Mouse (Mus musculus) stomach, embryonic 15.5 days (tissue): ENCODE data around the gene Upf1. TPM values are rescaled to one million over a fixed set of nuclear protein-coding genes. Genes with fewer than 3 reads are reported as not detected.

Experiments
- ATAC-seq: fragments of 200-750 bp; cut with Nextera tagmentation; 2 replicates; pipeline ENCODE4 v1.8.0; 2017; ENCODE audit warnings: low read depth, moderate number of reproducible peaks, moderate TSS enrichment; ENCODE audit not compliant: insufficient read depth, low FRiP score
- H3K27ac ChIP-seq: fragments of 300-500 bp; sonication (generic); 2 replicates; pipeline ENCODE4 v1.5.1; 2015; ENCODE audit warnings: mild to moderate bottlenecking, inconsistent platforms
- H3K27me3 ChIP-seq: fragments of 300-500 bp; sonication (generic); replicated peaks from 2 replicates; pipeline ENCODE4 v1.6.1; 2015; ENCODE audit warnings: inconsistent platforms
- H3K36me3 ChIP-seq: fragments of 300-500 bp; sonication (generic); 2 replicates; pipeline ENCODE4 v1.6.1; 2015; ENCODE audit warnings: inconsistent platforms
- H3K4me1 ChIP-seq: fragments of 300-500 bp; sonication (generic); 2 replicates; pipeline ENCODE4 v1.6.1; 2015; ENCODE audit warnings: inconsistent platforms
- H3K4me2 ChIP-seq: fragments of 300-500 bp; sonication (generic); 2 replicates; pipeline ENCODE4 v1.6.1; 2015; ENCODE audit warnings: mild to moderate bottlenecking, inconsistent platforms
- H3K4me3 ChIP-seq: fragments of 300-500 bp; sonication (generic); replicated peaks from 2 replicates; pipeline ENCODE4 v1.5.1; 2015; ENCODE audit warnings: inconsistent platforms
- H3K9ac ChIP-seq: fragments of 300-500 bp; sonication (generic); 2 replicates; pipeline ENCODE4 v1.6.1; 2015; ENCODE audit warnings: inconsistent platforms
- H3K9me3 ChIP-seq: fragments of 300-500 bp; sonication (generic); 2 replicates; pipeline ENCODE4 v1.6.1; 2016; ENCODE audit warnings: inconsistent platforms
- WGBS: fragments of 180-500 bp; shearing (Covaris S2); methylation state at CpG from one replicate; pipeline ENCODE4 v1.1.7; 2015; 5-methylcytosine and 5-hydroxymethylcytosine counted together
- polyA plus RNA-seq: library from polyadenylated mRNA; unstranded; fragments of >200 nt; fragmentation: Nextera tagmentation; extraction: Ambion mirVana; gene quantifications from 2 replicates; pipeline ENCODE4 v1.2.1, GENCODE M21; 2015

Upf1 gene
- polyA plus RNA-seq, 1 experiment from 2014 or later = 16.1 TPM

DNA sequence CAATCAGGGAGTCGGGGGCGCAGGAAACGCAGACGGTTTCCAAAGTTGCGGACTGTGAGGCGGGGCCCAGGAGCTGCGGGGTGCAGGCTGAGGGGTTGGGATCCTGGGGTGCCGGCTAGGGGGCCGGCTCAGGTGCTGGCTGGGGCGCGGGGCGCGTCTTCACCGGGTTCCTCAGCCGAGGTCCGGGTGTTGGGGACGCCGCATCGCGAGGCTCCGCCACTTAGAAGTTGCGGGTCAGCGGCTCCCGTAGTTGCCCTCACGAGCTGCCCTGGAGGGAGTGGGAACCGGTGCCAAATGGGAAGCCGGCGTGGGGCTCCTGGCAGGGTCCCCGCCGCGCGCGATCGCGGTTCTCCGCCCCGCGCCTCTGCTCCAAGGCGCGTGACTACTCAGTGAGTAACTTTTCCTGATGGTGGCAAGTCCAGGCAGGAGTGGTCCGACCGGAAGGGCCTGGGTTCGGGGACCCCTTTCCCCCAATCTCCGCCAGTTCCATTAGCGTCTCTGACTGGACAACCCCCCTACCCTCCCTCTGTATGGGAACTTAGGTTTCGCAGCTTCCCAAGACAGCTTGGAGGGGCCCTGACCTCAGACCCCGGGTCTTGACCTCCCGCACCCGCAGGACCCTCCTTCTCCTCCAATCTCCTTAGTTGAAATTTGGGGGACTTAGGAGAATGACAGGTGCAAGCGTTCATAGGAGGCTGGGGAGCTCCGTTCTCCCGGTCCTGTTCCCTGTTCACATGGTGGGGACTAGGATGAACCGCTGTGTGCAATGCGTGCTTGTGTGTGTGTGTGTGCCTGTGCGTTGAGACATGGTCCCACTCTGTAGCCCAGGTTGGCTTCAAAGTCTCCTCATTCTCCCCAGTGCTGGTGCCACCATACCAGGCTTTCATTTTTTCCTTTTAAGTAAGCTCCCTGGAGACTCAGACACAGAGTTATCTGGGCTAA lies 69.7 kb downstream of the Upf1 start:
- peak overlapping the region; percentile 57 for H3K4me3 ChIP-seq
- WGBS = under 1% methylated on average over 55 of the region's 55 CpGs
- peak; percentile 45 for ATAC-seq
- H3K4me2 ChIP-seq = peak overlapping the region; percentile 79
- H3K27me3 ChIP-seq = no peaks in the 10 kb centered on the region
- peaks cover 18% of the 10 kb centered on the region for H3K36me3 ChIP-seq
- peak overlapping the region; percentile 81 for H3K9ac ChIP-seq
- no peaks in the 10 kb centered on the region for H3K9me3 ChIP-seq
- peak overlapping the region; percentile 74 for H3K27ac ChIP-seq
- peaks cover 8% of the 10 kb centered on the region for H3K4me1 ChIP-seq

DNA sequence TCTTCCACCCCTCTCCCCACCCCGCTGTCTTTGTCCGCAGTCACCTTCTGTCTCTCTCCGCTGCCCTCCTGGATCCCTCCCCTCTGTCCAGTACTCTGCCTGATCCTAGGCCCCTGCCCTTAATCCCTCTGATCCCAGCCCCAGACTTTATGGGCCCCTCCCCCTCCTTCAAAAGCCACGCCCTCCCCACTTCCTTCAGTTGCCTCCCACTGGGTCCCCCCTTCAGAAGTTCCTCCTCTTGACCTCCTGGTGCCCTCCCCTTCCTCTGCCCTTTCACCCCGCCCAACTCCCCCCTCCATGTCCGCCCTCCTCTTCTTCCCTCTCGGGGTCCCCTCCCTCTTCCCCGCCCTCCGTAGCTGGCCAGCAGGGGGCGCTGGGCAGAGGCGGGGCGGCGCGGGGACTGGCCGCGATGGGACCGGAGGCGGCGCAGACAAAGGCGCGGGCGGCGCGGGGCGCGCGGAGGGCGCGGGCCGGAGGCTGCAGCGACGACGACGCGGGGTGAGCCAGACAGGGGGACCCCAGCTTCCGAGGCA lies 70.4 kb downstream of the Upf1 start, which contains the start of gene Homer3:
Gene Homer3, plus strand, starts transcription at position 225 of the 533 bp plus-strand sequence.
- no peaks in the 10 kb centered on the region for H3K27me3 ChIP-seq
- peaks cover 18% of the 10 kb centered on the region for H3K36me3 ChIP-seq
- WGBS = under 1% methylated on average over 31 of the region's 36 CpGs
- H3K9ac ChIP-seq = peak within 1 kb of the TSS; percentile 81
- peak within 1 kb of the TSS; percentile 79 for H3K4me2 ChIP-seq
- no peaks in the 10 kb centered on the region for H3K9me3 ChIP-seq
- peak within 1 kb of the TSS; percentile 74 for H3K27ac ChIP-seq
- peak; percentile 83 for ATAC-seq
- peaks cover 12% of the 10 kb centered on the region for H3K4me1 ChIP-seq
- H3K4me3 ChIP-seq = peak within 1 kb of the TSS; percentile 57

Other genes with a start within 250 kb of the Upf1 start
- 1.8 TPM in 2 replicates for gene Ncan, start 232.4 kb downstream of the Upf1 start, polyA plus RNA-seq
- 38.2 and 39.4 TPM in 2 replicates for gene Nr2c2ap, start 221.9 kb downstream of the Upf1 start, polyA plus RNA-seq
- 14.4 and 14.8 TPM in 2 replicates for gene Rfxank, start 214.1 kb downstream of the Upf1 start, polyA plus RNA-seq
- gene Borcs8, start 213.8 kb downstream of the Upf1 start, polyA plus RNA-seq = 42.6 and 43.2 TPM in 2 replicates
- 0.19 and 0.26 TPM in 2 replicates for gene Mef2b, start 213.6 kb downstream of the Upf1 start, polyA plus RNA-seq
- gene Tmem161a, start 180.9 kb downstream of the Upf1 start, polyA plus RNA-seq = 54.4 and 59.0 TPM in 2 replicates
- 4.7 and 6.4 TPM in 2 replicates for gene Slc25a42, start 141.0 kb downstream of the Upf1 start, polyA plus RNA-seq
- 26.0 and 27.2 TPM in 2 replicates for gene Sugp2, start 119.1 kb downstream of the Upf1 start, polyA plus RNA-seq
- 21.7 and 26.4 TPM in 2 replicates for gene Armc6, start 118.8 kb downstream of the Upf1 start, polyA plus RNA-seq
- 32.7 and 38.9 TPM in 2 replicates for gene Homer3, start 70.5 kb downstream of the Upf1 start, polyA plus RNA-seq
- 46.3 and 49.8 TPM in 2 replicates for gene Ddx49, start 50.8 kb downstream of the Upf1 start, polyA plus RNA-seq
- gene Cope, start 50.8 kb downstream of the Upf1 start, polyA plus RNA-seq = 379 and 398 TPM in 2 replicates
- gene Cers1, start 37.5 kb downstream of the Upf1 start, polyA plus RNA-seq = 4.2 and 4.4 TPM in 2 replicates
- gene Gdf1, start 23.5 kb downstream of the Upf1 start, polyA plus RNA-seq = 1.7 and 2.2 TPM in 2 replicates
- gene Comp, start 20.3 kb upstream of the Upf1 start, polyA plus RNA-seq = 0.22 and 0.28 TPM in 2 replicates
- gene Crtc1, start 86.3 kb upstream of the Upf1 start, polyA plus RNA-seq = 15.4 and 18.8 TPM in 2 replicates
- 20.5 and 20.7 TPM in 2 replicates for gene Klhl26, start 123.7 kb upstream of the Upf1 start, polyA plus RNA-seq
- 3.0 and 3.5 TPM in 2 replicates for gene Tmem59l, start 134.1 kb upstream of the Upf1 start, polyA plus RNA-seq
- 2.9 and 4.1 TPM in 2 replicates for gene Crlf1, start 139.9 kb upstream of the Upf1 start, polyA plus RNA-seq
- 125 and 130 TPM in 2 replicates for gene Rex1bd, start 153.5 kb upstream of the Upf1 start, polyA plus RNA-seq
- 843 and 950 TPM in 2 replicates for gene Uba52, start 157.5 kb upstream of the Upf1 start, polyA plus RNA-seq
- gene Fkbp8, start 174.4 kb upstream of the Upf1 start, polyA plus RNA-seq = 292 and 304 TPM in 2 replicates
- gene Kxd1, start 174.7 kb upstream of the Upf1 start, polyA plus RNA-seq = 58.5 and 60.1 TPM in 2 replicates
- 16.1 and 17.7 TPM in 2 replicates for gene Ell, start 186.2 kb upstream of the Upf1 start, polyA plus RNA-seq
- 127 and 133 TPM in 2 replicates for gene Isyna1, start 241.1 kb upstream of the Upf1 start, polyA plus RNA-seq